Mouse (Mus musculus) neutrophil, adult 5-6 weeks (primary cell): Measurements from ENCODE around the gene Igdcc3. TPM values are rescaled to one million over a fixed set of nuclear protein-coding genes. Genes with fewer than 3 reads are reported as not detected.

ENCODE experiments used
- ATAC-seq: fragments of 151-379, 151-347 bp; 2 replicates; pipeline ENCODE4 v1.8.0; 2017; ENCODE audit warnings: mild to moderate bottlenecking, moderate TSS enrichment; ENCODE audit not compliant: insufficient number of reproducible peaks, poor library complexity, low FRiP score, severe bottlenecking; ENCODE audit errors: extremely low read depth
- total RNA-seq: library from RNA; stranded (forward); fragments of 200-1000 nt; gene quantifications from 2 replicates; pipeline ENCODE4 v1.2.3, GENCODE M21; 2017

Gene Igdcc3
- total RNA-seq = 0.47 TPM in 1 of 2 replicates, not detected in the other

- no peak for ATAC-seq
Observed at GRCm38 (mm10) chr9:65140936-65141305, at the start of gene Igdcc3. Igdcc3 (plus strand) TSS chr9:65141189.

- ATAC-seq = no peak
Observed at GRCm38 (mm10) chr9:65094237-65094636, 46.8 kb upstream of the Igdcc3 start.

GRCm38 (mm10) chr9:65100991-65101685 lies 39.9 kb upstream of the Igdcc3 start, which contains the start of gene Igdcc4:
Igdcc4 (plus strand) TSS chr9:65101486.
- ATAC-seq = no peak

GRCm38 (mm10) chr9:65101686-65102376 lies 39.2 kb upstream of the Igdcc3 start:
- no peak for ATAC-seq

GRCm38 (mm10) chr9:65102377-65103172 lies 38.4 kb upstream of the Igdcc3 start:
- no peak for ATAC-seq

GRCm38 (mm10) chr9:65103173-65103752 lies 37.7 kb upstream of the Igdcc3 start:
- ATAC-seq = no peak

GRCm38 (mm10) chr9:65106821-65107220 lies 34.2 kb upstream of the Igdcc3 start:
- ATAC-seq = no peak

- no peak for ATAC-seq
Observed at GRCm38 (mm10) chr9:65107893-65108292, 33.1 kb upstream of the Igdcc3 start.

GRCm38 (mm10) chr9:65109132-65110072 lies 31.6 kb upstream of the Igdcc3 start:
- no peak for ATAC-seq

- ATAC-seq = no peak
Observed at GRCm38 (mm10) chr9:65111698-65112097, 29.3 kb upstream of the Igdcc3 start.

- ATAC-seq = no peak
Observed at GRCm38 (mm10) chr9:65113694-65114093, 27.3 kb upstream of the Igdcc3 start.

- no peak for ATAC-seq
Observed at GRCm38 (mm10) chr9:65115891-65116290, 25.1 kb upstream of the Igdcc3 start.

GRCm38 (mm10) chr9:65117516-65117915 lies 23.5 kb upstream of the Igdcc3 start:
- ATAC-seq = no peak

GRCm38 (mm10) chr9:65120935-65121334 lies 20.1 kb upstream of the Igdcc3 start:
- ATAC-seq = no peak

- ATAC-seq = no peak
Observed at GRCm38 (mm10) chr9:65122545-65122944, 18.4 kb upstream of the Igdcc3 start.

GRCm38 (mm10) chr9:65123552-65124168 lies 17.3 kb upstream of the Igdcc3 start:
- ATAC-seq = no peak

- no peak for ATAC-seq
Observed at GRCm38 (mm10) chr9:65128123-65128815, 12.7 kb upstream of the Igdcc3 start.
